Mouse (Mus musculus): ENCODE results near the gene Tet2. TPM values are rescaled to one million over a fixed set of nuclear protein-coding genes. Genes with fewer than 3 reads are reported as not detected.

Tet2 gene
- polyA plus RNA-seq, 1 experiment: 17.3 TPM

GRCm38 (mm10) chr3:133473781-133474180 lies 71.2 kb downstream of the Tet2 start:
- no peaks in the 10 kb centered on the region for H3K4me1 ChIP-seq (ENCODE audit: control insufficient read depth, insufficient read depth, low read length)
- TF ChIP-seq POLR2A (IDR thresholded peaks at IDR 0.05; ENCODE audit: borderline replicate concordance, extremely low read depth, low read depth, low read length) (no peak), CTCF (IDR thresholded peaks at IDR 0.05; ENCODE audit: insufficient read depth, low read length) (no peak)
- 48% methylated on average over 1 of the region's 1 CpGs for WGBS
- no peak overlapping the region for H3K4me3 ChIP-seq (replicated peaks; ENCODE audit: extremely low read depth, low read depth, low read length)
- DNase-seq: no peak

GRCm38 (mm10) chr3:133471101-133471500 lies 73.8 kb downstream of the Tet2 start:
- no peak for TF ChIP-seq CTCF (IDR thresholded peaks at IDR 0.05; ENCODE audit: insufficient read depth, low read length)
- no peak for TF ChIP-seq POLR2A (IDR thresholded peaks at IDR 0.05; ENCODE audit: borderline replicate concordance, extremely low read depth, low read depth, low read length)
- DNase-seq: no peak
- WGBS: 77% methylated on average over 4 of the region's 4 CpGs
- no peaks in the 10 kb centered on the region for H3K4me1 ChIP-seq (ENCODE audit: control insufficient read depth, insufficient read depth, low read length)
- no peak overlapping the region for H3K4me3 ChIP-seq (replicated peaks; ENCODE audit: extremely low read depth, low read depth, low read length)

GRCm38 (mm10) chr3:133468883-133469282 lies 76.1 kb downstream of the Tet2 start:
- H3K4me1 ChIP-seq (ENCODE audit: control insufficient read depth, insufficient read depth, low read length): no peaks in the 10 kb centered on the region
- WGBS: 96% methylated on average over 7 of the region's 7 CpGs
- DNase-seq: no peak
- no peak for TF ChIP-seq CTCF (IDR thresholded peaks at IDR 0.05; ENCODE audit: insufficient read depth, low read length)
- no peak for TF ChIP-seq POLR2A (IDR thresholded peaks at IDR 0.05; ENCODE audit: borderline replicate concordance, extremely low read depth, low read depth, low read length)
- no peak overlapping the region for H3K4me3 ChIP-seq (replicated peaks; ENCODE audit: extremely low read depth, low read depth, low read length)

GRCm38 (mm10) chr3:133463233-133463632 lies 81.7 kb downstream of the Tet2 start:
- Histone ChIP-seq H3K4me1 (ENCODE audit: control insufficient read depth, insufficient read depth, low read length) (no peaks in the 10 kb centered on the region), H3K4me3 (replicated peaks; ENCODE audit: extremely low read depth, low read depth, low read length) (no peak overlapping the region)
- DNase-seq: no peak
- TF ChIP-seq CTCF (IDR thresholded peaks at IDR 0.05; ENCODE audit: insufficient read depth, low read length): no peak
- 88% methylated on average over 3 of the region's 3 CpGs for WGBS

- DNase-seq: no peak
- no peak for TF ChIP-seq POLR2A (IDR thresholded peaks at IDR 0.05; ENCODE audit: borderline replicate concordance, extremely low read depth, low read depth, low read length)
- TF ChIP-seq CTCF (IDR thresholded peaks at IDR 0.05; ENCODE audit: insufficient read depth, low read length): no peak
- Histone ChIP-seq H3K4me3 (replicated peaks; ENCODE audit: extremely low read depth, low read depth, low read length) (no peak overlapping the region), H3K4me1 (ENCODE audit: control insufficient read depth, insufficient read depth, low read length) (no peaks in the 10 kb centered on the region)
- 86% methylated on average over 6 of the region's 6 CpGs for WGBS
Observed at GRCm38 (mm10) chr3:133462485-133462884, 82.5 kb downstream of the Tet2 start.

GRCm38 (mm10) chr3:133462059-133462458 lies 82.9 kb downstream of the Tet2 start:
- no peak overlapping the region for H3K4me3 ChIP-seq (replicated peaks; ENCODE audit: extremely low read depth, low read depth, low read length)
- DNase-seq: no peak
- WGBS: 64% methylated on average over 3 of the region's 3 CpGs
- H3K4me1 ChIP-seq (ENCODE audit: control insufficient read depth, insufficient read depth, low read length): no peaks in the 10 kb centered on the region
- no peak for TF ChIP-seq POLR2A (IDR thresholded peaks at IDR 0.05; ENCODE audit: borderline replicate concordance, extremely low read depth, low read depth, low read length)

GRCm38 (mm10) chr3:133459174-133459573 lies 85.8 kb downstream of the Tet2 start:
- DNase-seq: no peak
- 68% methylated on average over 1 of the region's 1 CpGs for WGBS

GRCm38 (mm10) chr3:133453896-133454295 lies 91.0 kb downstream of the Tet2 start:
- no peak for TF ChIP-seq CTCF (IDR thresholded peaks at IDR 0.05; ENCODE audit: insufficient read depth, low read length)
- no peak for TF ChIP-seq POLR2A (IDR thresholded peaks at IDR 0.05; ENCODE audit: borderline replicate concordance, extremely low read depth, low read depth, low read length)
- DNase-seq: no peak
- WGBS: 75% methylated on average over 8 of the region's 8 CpGs
- Histone ChIP-seq H3K4me3 (replicated peaks; ENCODE audit: extremely low read depth, low read depth, low read length) (no peak overlapping the region), H3K4me1 (ENCODE audit: control insufficient read depth, insufficient read depth, low read length) (no peaks in the 10 kb centered on the region)

More at GRCm38 (mm10) chr3:133459174-133459573, 85.8 kb downstream of the Tet2 start:
- TF ChIP-seq POLR2A (IDR thresholded peaks at IDR 0.05; ENCODE audit: borderline replicate concordance, extremely low read depth, low read depth, low read length) (no peak), CTCF (IDR thresholded peaks at IDR 0.05; ENCODE audit: insufficient read depth, low read length) (no peak)
- H3K4me3 ChIP-seq (replicated peaks; ENCODE audit: extremely low read depth, low read depth, low read length): no peak overlapping the region
- H3K4me1 ChIP-seq (ENCODE audit: control insufficient read depth, insufficient read depth, low read length): no peaks in the 10 kb centered on the region

- DNase-seq: no peak
- no peaks in the 10 kb centered on the region for H3K4me1 ChIP-seq (ENCODE audit: control insufficient read depth, insufficient read depth, low read length)
- TF ChIP-seq POLR2A (IDR thresholded peaks at IDR 0.05; ENCODE audit: borderline replicate concordance, extremely low read depth, low read depth, low read length) (no peak), CTCF (IDR thresholded peaks at IDR 0.05; ENCODE audit: insufficient read depth, low read length) (no peak)
- WGBS: 92% methylated on average over 6 of the region's 6 CpGs
- no peak overlapping the region for H3K4me3 ChIP-seq (replicated peaks; ENCODE audit: extremely low read depth, low read depth, low read length)
Observed at GRCm38 (mm10) chr3:133436919-133437320, 108.0 kb downstream of the Tet2 start.

GRCm38 (mm10) chr3:133436279-133436860 lies 108.6 kb downstream of the Tet2 start:
- Histone ChIP-seq H3K4me3 (replicated peaks; ENCODE audit: extremely low read depth, low read depth, low read length) (no peak overlapping the region), H3K4me1 (ENCODE audit: control insufficient read depth, insufficient read depth, low read length) (no peaks in the 10 kb centered on the region)
- TF ChIP-seq POLR2A (IDR thresholded peaks at IDR 0.05; ENCODE audit: borderline replicate concordance, extremely low read depth, low read depth, low read length) (no peak), CTCF (IDR thresholded peaks at IDR 0.05; ENCODE audit: insufficient read depth, low read length) (no peak)
- no peak for DNase-seq
- WGBS: 71% methylated on average over 4 of the region's 4 CpGs

Data from lung, adult 2 months (tissue).